Mouse (Mus musculus): ENCODE results near the gene D930020B18Rik. TPM values are rescaled to one million over a fixed set of nuclear protein-coding genes. Genes with fewer than 3 reads are reported as not detected.

D930020B18Rik gene
- polyA plus RNA-seq, 1 experiment from 2014 or later = 0.44 TPM

DNA sequence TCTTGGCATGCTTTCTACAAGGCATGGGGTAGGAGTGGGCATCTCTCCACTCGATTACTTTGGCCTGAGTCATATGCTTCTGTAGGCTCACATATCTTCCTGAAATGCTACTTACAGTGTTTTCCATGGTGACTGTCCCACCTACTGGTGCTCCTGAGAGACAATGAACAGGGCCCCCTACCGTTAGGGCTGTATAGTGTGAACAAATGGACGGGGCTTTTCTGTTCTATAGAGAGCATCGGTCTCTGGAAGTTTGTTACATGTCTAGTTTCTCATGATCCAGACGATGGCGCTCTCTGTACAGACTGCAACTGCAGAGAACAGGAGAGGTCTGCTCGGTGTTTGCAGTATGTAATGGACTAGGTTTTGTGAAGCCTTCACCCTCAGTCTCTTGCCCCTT is 46.1 kb downstream of the D930020B18Rik start:
- H3K27ac ChIP-seq (ENCODE audit: low read length) = no peak overlapping the region
- peaks cover 3% of the 10 kb centered on the region; the same call in 1 of the 2 replicates for H3K4me1 ChIP-seq (ENCODE audit: control insufficient read depth, insufficient read depth, low read length)
- no peaks in the 10 kb centered on the region for H3K27me3 ChIP-seq (ENCODE audit: control insufficient read depth, insufficient read depth, low read depth, low read length)
- WGBS = 78% methylated on average over 7 of the region's 7 CpGs
- H3K36me3 ChIP-seq (ENCODE audit: control insufficient read depth, insufficient read depth, low read length) = no peaks in the 10 kb centered on the region
- H3K4me2 ChIP-seq (ENCODE audit: low read length) = no peak overlapping the region
- H3K4me3 ChIP-seq (ENCODE audit: low read depth, low read length) = no peak overlapping the region
- H3K9ac ChIP-seq (ENCODE audit: low read depth, low read length) = no peak overlapping the region
- no peaks in the 10 kb centered on the region for H3K9me3 ChIP-seq (replicated peaks; ENCODE audit: control insufficient read depth, low read length, poor library complexity, severe bottlenecking)
- no peak for ATAC-seq

DNA sequence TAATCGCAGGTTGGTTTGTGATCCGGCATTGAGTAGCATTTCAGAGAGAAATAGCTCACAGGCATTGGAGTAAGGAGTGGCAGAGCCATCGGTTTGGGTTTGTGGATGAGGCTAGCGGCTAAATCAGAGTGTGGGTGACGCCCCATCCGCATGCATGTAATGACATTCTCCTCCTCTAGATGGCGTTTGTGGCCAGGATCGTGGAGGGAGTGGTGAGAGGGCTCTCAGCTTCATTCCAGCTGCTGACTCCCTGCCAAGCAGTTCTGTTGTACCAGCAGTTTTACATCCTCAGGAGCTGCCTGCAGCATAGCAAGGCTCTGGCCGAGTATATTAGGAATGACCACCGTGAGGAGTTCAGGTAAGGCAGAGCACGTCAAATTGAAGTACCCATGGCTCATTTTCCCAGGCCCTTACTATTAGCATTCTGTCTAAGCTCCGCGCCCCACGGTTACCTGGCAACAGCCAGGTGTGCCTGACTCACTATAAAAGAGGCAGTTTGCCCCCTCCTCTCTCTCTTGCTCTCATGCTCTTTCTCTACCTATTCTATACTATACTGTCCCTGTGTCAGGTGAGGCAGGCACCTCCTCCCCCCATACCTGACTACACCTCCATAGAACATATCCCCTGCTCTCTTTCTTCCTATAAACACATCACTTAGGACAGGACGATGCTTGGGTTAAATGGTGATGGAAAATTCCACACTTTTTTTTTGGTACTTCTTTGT is 48.4 kb downstream of the D930020B18Rik start:
- H3K9me3 ChIP-seq (replicated peaks; ENCODE audit: control insufficient read depth, low read length, poor library complexity, severe bottlenecking) = no peaks in the 10 kb centered on the region
- H3K27me3 ChIP-seq (ENCODE audit: control insufficient read depth, insufficient read depth, low read depth, low read length) = no peaks in the 10 kb centered on the region
- 13% methylated on average over 15 of the region's 15 CpGs for WGBS
- peaks cover 3% of the 10 kb centered on the region; the same call in 1 of the 2 replicates for H3K4me1 ChIP-seq (ENCODE audit: control insufficient read depth, insufficient read depth, low read length)
- no peak overlapping the region for H3K9ac ChIP-seq (ENCODE audit: low read depth, low read length)
- peak overlapping the region; percentile 62 for H3K27ac ChIP-seq (ENCODE audit: low read length)
- peak overlapping the region; percentile 15 for H3K4me2 ChIP-seq (ENCODE audit: low read length)
- peak; percentile 89 for ATAC-seq
- no peaks in the 10 kb centered on the region for H3K36me3 ChIP-seq (ENCODE audit: control insufficient read depth, insufficient read depth, low read length)
- peak overlapping the region; percentile 19; the same call in 1 of the 2 replicates for H3K4me3 ChIP-seq (ENCODE audit: low read depth, low read length)

DNA sequence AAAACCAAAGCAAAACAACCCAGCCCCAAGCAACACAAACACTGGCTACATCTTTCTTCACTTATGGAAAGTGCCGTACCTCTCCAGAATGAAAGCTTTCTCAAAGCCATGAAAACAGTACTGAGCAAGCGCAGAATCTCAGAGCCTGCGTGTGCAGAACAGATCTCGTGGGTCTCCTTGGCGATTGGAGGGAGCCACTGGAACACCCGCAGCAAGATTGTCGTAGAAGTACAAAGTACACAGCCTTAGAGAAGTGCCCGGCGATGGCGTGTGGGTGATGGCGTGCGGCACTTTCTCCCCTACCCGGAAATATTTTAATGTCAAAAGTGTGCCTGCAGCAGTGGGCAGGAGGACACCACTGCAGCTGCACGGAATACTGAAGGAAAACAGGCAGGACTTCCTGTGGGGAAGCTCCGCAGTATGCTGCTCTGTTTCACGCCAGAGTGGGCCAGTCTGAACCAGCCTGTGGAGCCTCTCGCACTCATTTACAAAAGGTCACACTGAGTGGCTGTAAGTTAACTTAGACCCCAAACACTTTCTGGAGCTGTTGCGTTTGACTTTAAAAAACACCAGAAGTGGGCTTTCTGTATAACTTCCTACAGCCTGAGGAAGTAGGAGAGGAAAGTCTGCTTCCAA is 51.7 kb downstream of the D930020B18Rik start:
- ATAC-seq = no peak
- H3K4me3 ChIP-seq (ENCODE audit: low read depth, low read length) = no peak overlapping the region

DNA sequence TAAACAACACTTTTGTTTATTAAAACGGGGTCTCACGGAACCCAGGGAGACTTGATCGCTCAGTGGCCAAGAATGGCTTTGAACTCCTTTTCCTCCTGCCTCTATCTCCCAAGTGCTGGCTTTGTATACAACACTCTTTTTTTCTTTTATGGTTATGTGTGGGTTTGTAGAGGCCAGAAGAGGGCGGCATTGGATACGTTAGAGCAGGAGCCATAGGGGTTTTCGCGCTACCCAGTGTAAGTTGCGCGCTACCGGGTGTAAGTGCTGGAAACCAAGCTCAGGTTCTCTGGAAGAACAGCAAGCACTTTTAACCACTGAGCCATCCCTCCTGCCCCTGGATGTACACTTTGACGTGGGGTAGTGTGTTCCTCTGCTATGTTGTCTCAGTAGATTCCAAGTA is 53.2 kb downstream of the D930020B18Rik start:
- WGBS = 78% methylated on average over 11 of the region's 11 CpGs

More for the DNA sequence above, 51.7 kb downstream of the D930020B18Rik start:
- Histone ChIP-seq H3K9ac (ENCODE audit: low read depth, low read length) (no peak overlapping the region), H3K27ac (ENCODE audit: low read length) (no peak overlapping the region), H3K4me1 (ENCODE audit: control insufficient read depth, insufficient read depth, low read length) (peaks cover 3% of the 10 kb centered on the region; the same call in 1 of the 2 replicates), H3K36me3 (ENCODE audit: control insufficient read depth, insufficient read depth, low read length) (no peaks in the 10 kb centered on the region), H3K9me3 (replicated peaks; ENCODE audit: control insufficient read depth, low read length, poor library complexity, severe bottlenecking) (peaks cover 5% of the 10 kb centered on the region; the same call in 1 of the 2 replicates), H3K4me2 (ENCODE audit: low read length) (peak overlapping the region; percentile 12), H3K27me3 (ENCODE audit: control insufficient read depth, insufficient read depth, low read depth, low read length) (no peaks in the 10 kb centered on the region)
- WGBS = 48% methylated on average over 18 of the region's 18 CpGs

DNA sequence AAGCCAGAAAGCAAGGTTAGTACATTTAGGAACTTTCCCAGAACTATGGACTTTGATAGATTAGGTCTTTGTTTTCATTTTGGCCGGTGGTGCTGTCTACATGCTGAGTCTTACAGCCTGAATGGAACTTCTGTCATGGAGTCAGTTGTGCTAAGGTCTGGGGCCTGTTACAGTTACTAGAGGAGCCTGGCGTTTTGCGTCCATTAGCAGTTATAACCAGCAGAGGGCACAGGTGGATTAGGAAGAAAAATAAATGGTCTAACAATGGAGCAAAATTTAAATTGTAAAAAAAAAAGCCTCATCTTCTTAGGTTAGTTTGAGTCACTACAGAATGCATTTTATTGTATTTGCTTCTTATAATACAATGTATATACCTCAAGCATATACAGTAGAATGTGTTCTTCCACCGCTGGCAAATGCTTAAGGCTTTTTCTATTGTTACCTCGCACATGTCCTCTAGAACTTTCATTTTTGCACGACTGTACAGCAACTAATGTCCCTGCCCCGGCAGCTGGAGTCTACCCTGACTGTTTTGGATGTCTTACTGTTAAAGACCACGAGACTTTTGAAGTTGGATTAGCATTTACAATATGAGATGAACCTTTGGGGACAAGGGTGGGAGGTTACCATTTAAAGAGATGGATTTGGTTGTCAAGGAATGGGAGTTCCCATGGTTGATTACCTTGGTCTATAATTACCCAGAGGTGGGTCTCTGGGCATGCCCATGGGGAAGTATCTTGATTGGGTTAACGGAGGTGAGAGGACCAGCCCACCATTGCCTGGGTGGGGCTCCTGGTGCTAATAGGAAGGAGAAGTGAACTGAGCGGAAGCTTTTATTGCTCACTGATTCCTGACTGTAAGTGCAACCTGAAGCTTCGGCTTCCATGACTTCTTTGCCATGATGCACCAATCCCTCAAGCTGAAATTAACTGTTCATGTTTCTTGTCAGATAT is 60.2 kb downstream of the D930020B18Rik start:
- 59% methylated on average over 11 of the region's 11 CpGs for WGBS
- H3K4me2 ChIP-seq (ENCODE audit: low read length) = no peak overlapping the region
- H3K9ac ChIP-seq (ENCODE audit: low read depth, low read length) = no peak overlapping the region

More for the DNA sequence above, 53.2 kb downstream of the D930020B18Rik start:
- H3K27ac ChIP-seq (ENCODE audit: low read length) = no peak overlapping the region
- H3K9me3 ChIP-seq (replicated peaks; ENCODE audit: control insufficient read depth, low read length, poor library complexity, severe bottlenecking) = peaks cover 5% of the 10 kb centered on the region; the same call in 1 of the 2 replicates
- H3K4me3 ChIP-seq (ENCODE audit: low read depth, low read length) = no peak overlapping the region
- no peaks in the 10 kb centered on the region for H3K27me3 ChIP-seq (ENCODE audit: control insufficient read depth, insufficient read depth, low read depth, low read length)
- H3K36me3 ChIP-seq (ENCODE audit: control insufficient read depth, insufficient read depth, low read length) = no peaks in the 10 kb centered on the region
- H3K9ac ChIP-seq (ENCODE audit: low read depth, low read length) = no peak overlapping the region
- H3K4me1 ChIP-seq (ENCODE audit: control insufficient read depth, insufficient read depth, low read length) = peaks cover 2% of the 10 kb centered on the region; the same call in 1 of the 2 replicates
- ATAC-seq = no peak
- H3K4me2 ChIP-seq (ENCODE audit: low read length) = no peak overlapping the region

DNA sequence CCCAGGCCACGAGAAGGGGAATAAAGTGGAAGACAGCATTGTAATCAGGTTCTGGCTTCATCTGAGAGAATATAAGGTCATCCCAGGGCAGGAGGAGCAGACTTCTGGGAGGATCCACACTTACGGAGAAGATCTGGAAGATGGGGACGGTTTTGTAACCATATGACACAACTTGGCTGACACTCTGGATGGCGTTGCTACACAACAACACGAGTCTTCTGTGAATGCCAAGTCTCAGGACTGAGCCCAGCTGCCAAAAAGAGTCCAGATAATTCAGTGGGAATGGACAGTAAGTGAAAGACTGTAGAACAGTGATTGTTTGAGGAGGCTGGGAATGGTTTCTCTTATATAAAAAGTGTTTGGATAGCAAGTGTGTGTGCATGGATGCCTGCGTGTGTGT is 62.2 kb downstream of the D930020B18Rik start:
- Histone ChIP-seq H3K4me3 (ENCODE audit: low read depth, low read length) (no peak overlapping the region), H3K4me1 (ENCODE audit: control insufficient read depth, insufficient read depth, low read length) (no peaks in the 10 kb centered on the region), H3K27me3 (ENCODE audit: control insufficient read depth, insufficient read depth, low read depth, low read length) (no peaks in the 10 kb centered on the region), H3K9ac (ENCODE audit: low read depth, low read length) (no peak overlapping the region), H3K36me3 (ENCODE audit: control insufficient read depth, insufficient read depth, low read length) (no peaks in the 10 kb centered on the region), H3K9me3 (replicated peaks; ENCODE audit: control insufficient read depth, low read length, poor library complexity, severe bottlenecking) (no peaks in the 10 kb centered on the region), H3K4me2 (ENCODE audit: low read length) (no peak overlapping the region), H3K27ac (ENCODE audit: low read length) (no peak overlapping the region)
- no peak for ATAC-seq
- 86% methylated on average over 6 of the region's 6 CpGs for WGBS

More for the DNA sequence above, 60.2 kb downstream of the D930020B18Rik start:
- ATAC-seq = 0 out of 2 replicates have a peak, but pooled peaks have one; percentile 36
- H3K36me3 ChIP-seq (ENCODE audit: control insufficient read depth, insufficient read depth, low read length) = no peaks in the 10 kb centered on the region
- peaks cover 5% of the 10 kb centered on the region; the same call in 1 of the 2 replicates for H3K9me3 ChIP-seq (replicated peaks; ENCODE audit: control insufficient read depth, low read length, poor library complexity, severe bottlenecking)
- no peak overlapping the region for H3K27ac ChIP-seq (ENCODE audit: low read length)
- no peak overlapping the region for H3K4me3 ChIP-seq (ENCODE audit: low read depth, low read length)
- H3K4me1 ChIP-seq (ENCODE audit: control insufficient read depth, insufficient read depth, low read length) = no peaks in the 10 kb centered on the region
- H3K27me3 ChIP-seq (ENCODE audit: control insufficient read depth, insufficient read depth, low read depth, low read length) = no peaks in the 10 kb centered on the region

DNA sequence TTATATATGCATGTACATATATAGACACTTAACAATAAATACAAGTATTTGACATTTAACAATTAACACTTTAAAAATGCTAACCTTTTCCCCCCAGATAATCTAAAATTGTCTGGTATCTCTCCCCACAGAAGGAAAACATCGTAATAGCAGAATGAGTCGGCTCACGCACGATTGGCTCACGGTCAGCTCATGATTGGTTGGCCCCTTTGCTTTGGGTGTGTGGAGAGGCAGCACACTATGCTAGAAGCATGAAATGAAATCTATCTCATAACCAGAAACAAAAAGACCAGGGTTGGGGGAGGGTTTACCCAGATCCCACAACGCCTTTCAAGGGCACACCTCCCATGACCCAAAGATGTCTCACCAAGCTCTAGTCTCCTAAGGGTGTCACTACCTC is 63.5 kb downstream of the D930020B18Rik start:
- Histone ChIP-seq H3K9me3 (replicated peaks; ENCODE audit: control insufficient read depth, low read length, poor library complexity, severe bottlenecking) (no peaks in the 10 kb centered on the region), H3K4me1 (ENCODE audit: control insufficient read depth, insufficient read depth, low read length) (no peaks in the 10 kb centered on the region), H3K4me2 (ENCODE audit: low read length) (no peak overlapping the region), H3K27me3 (ENCODE audit: control insufficient read depth, insufficient read depth, low read depth, low read length) (no peaks in the 10 kb centered on the region), H3K27ac (ENCODE audit: low read length) (no peak overlapping the region), H3K4me3 (ENCODE audit: low read depth, low read length) (no peak overlapping the region), H3K9ac (ENCODE audit: low read depth, low read length) (no peak overlapping the region), H3K36me3 (ENCODE audit: control insufficient read depth, insufficient read depth, low read length) (no peaks in the 10 kb centered on the region)
- WGBS = 92% methylated on average over 6 of the region's 6 CpGs
- ATAC-seq = no peak

DNA sequence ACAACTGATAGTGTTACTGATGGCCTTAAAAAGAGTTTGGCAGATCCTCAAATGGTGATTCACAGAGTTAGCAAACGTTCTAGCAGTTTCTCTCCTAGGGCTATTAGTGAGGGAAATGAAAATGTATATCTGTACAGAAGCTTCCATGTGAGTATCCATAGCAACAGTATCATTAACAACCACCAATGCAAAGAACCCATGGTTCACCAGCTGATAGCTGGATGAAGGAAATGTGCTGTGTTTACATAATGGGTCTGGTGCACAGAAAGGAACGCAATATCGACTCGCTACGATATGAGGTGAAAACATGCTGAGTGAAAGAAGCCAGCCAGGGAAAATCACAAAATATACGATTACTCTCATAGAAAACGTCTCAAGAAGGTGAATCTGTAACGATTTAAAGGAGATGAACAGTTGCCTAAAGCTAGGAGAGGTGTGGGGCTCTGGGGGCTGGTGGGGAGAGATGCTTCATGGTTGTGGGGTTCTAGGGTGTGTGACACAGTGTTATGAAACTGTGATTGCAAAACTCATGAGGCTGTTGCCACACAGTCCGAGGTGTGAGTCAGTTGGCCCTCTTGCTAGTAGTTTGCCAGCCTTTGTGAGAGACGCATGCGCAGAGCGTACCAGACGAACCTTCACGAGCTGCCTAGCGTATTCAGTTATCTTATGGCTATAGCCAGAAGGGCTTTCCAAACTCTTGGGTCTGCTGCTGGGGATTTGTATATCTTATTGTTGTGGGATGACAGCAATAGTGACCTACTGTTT is 64.2 kb downstream of the D930020B18Rik start:
- Histone ChIP-seq H3K36me3 (ENCODE audit: control insufficient read depth, insufficient read depth, low read length) (no peaks in the 10 kb centered on the region), H3K27ac (ENCODE audit: low read length) (no peak overlapping the region), H3K4me1 (ENCODE audit: control insufficient read depth, insufficient read depth, low read length) (no peaks in the 10 kb centered on the region), H3K9ac (ENCODE audit: low read depth, low read length) (no peak overlapping the region), H3K4me3 (ENCODE audit: low read depth, low read length) (no peak overlapping the region), H3K9me3 (replicated peaks; ENCODE audit: control insufficient read depth, low read length, poor library complexity, severe bottlenecking) (no peaks in the 10 kb centered on the region), H3K4me2 (ENCODE audit: low read length) (no peak overlapping the region), H3K27me3 (ENCODE audit: control insufficient read depth, insufficient read depth, low read depth, low read length) (no peaks in the 10 kb centered on the region)
- ATAC-seq = no peak
- 87% methylated on average over 15 of the region's 15 CpGs for WGBS
